Mouse (Mus musculus) c-Kit-positive CD71-positive TER-119-positive erythroid progenitor cells, embryonic 14.5 days (primary cell): ENCODE data around the gene Srl.
"Not testable (repeated sequence)": the region's sequence is repeated elsewhere in the genome, so short reads cannot be mapped to it uniquely, and the experiment has no call there.

ENCODE experiments used
- DNase-seq: peaks from one replicate; pipeline ENCODE4 v3.0.0-alpha.2; 2013; ENCODE audit warnings: low spot score

Gene Srl

DNA sequence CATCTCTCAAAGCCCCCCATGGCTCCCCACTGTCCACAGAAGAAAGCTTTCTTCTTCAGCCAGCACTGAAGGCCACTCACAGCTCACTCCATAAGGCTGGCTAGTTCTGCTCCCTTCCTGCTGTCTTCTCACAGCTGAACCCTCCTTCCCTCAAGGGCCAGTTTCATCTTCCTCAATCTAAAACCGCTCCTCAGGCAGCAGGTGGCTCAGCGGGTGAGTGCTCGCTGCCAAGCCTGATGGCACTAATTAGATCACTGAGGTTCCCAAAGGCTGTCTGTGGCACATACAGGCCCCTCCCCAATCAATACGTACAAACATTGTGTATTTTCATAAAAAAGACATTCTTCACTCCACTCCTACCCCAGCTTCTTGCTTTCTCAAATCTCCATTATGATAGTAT is 22.5 kb downstream of the Srl start:
- no peak for DNase-seq

DNA sequence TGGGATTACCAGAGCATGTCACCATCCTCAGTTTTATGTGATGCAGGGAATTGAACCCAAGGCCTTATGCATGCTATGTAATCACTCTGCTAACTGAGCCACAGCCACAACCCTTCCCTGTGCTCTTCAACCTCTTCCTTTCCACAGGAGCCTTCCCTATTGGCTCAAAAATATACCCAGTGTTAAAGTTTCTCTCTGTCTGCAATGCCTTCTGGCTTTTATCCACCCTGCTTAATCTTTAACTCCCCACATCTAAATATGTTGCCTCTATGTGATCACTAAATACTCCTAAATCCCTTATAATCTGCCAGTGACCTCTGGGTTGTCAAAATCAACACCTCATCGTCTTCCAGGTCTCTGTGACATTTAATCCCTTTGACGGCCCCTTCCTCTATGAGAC is 23.7 kb downstream of the Srl start:
- no peak for DNase-seq

DNA sequence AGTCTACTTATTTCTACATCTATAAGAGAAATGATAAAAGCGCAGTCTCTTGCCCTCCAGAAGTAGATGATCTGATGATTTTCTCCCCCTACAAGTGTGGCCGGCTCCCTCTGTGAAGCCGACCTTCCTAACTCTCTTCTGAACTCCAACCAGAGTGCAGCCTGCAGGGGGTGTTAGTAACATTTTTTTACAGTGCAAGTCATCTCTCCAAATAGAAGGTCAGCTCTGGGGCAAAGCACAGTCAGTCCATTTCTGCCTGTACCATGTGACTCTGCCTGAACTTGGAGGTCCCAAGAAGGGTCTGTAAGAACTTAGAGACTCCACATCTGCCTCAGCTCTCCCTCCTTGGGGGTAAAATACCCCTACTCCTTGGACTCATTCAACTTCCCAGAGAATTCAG is 27.2 kb downstream of the Srl start:
- DNase-seq = no peak

DNA sequence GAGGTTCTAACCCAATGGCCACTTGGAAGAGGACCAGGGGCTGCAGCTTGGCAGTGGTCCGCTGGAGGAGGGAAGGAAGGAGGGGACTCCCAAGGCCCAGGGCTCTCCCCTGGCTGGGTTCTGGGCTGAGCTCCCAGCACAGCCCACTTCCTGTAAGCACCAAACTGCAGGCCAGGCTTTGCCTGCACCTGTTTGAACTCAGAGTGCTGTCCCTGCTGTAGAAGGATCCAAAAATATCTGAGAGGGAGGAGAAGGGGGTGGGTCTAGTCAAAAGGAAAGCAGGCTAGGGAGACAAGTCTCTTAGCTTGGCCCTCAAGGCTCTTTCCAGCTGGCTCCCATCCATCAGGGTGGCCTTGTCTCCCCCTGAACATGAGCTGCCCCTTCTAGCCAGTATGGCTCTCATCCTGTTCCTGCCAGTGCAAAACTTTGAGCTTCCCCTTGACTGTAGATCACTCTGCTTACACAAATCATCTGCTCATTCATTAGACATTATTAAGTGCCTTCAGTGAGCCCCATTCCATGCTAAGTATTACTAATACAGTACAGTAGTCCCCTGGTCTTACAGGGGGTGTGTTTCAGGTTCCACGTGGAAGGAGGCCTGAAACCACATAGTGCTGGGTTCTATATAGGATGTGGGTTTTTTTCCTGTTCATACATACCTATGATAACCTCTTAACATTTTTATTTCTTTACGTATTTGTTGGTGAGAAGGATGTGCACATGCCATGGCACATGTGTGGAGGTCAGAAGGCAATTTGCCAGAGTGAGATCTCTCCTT is 28.8 kb downstream of the Srl start:
- DNase-seq = no peak

DNA sequence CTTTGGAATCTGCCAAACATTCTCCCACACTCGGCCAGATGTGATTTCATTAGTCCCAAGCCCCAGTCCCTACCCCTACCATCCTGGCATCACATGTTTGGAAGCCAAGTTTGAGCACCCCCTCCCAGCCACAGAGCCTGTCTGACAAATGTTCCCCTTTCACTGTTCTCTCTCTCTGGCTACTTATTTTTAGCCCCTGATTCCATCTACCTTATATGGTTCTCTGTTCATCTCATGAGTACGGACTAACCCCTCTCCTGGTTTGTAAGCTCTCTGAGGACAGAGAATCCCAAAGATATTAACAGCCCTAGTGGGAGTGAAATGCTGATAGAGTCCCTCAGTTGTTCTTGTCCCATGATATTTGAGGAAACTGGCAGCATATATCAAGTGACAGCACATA is 30.2 kb downstream of the Srl start:
- DNase-seq = no peak

DNA sequence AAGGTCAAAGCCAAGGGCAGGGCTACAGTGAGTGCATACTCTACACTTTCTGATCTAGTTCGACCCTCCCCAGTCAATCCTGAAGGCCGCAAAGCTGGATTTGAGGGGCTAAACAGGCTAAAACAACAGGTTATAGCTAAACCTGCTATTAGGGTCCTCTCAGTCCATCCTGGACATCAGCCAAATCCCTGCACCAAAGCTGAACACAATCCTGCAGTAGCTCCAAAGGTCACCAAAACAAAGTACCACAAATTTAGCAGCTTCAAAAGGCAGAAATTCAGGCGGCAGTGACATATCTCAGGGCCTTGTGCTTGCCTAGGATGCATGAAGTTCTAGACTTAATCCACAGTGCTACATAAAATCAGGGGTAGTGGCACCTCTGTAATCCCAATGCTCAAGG is 35.4 kb downstream of the Srl start:
- DNase-seq = no peak

DNA sequence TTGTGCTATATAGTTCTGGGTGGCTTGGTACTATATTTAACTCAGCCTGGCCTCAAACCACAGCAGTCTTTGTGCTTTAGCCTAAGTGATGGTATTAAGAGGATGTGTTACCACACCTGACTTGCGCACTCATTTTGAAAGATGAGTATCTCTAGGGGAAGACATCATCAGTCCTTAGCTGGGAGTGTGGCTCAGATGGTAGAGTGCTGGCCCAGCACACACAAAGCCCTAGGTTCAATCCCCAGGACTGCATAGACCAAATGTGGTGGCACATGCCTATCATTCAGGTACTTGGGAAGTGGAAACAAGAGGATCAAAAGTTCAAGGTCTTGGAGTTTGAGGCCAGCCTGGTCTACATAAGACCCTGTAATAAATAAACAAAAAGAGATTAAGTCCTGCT is 38.1 kb downstream of the Srl start:
- DNase-seq = no peak

DNA sequence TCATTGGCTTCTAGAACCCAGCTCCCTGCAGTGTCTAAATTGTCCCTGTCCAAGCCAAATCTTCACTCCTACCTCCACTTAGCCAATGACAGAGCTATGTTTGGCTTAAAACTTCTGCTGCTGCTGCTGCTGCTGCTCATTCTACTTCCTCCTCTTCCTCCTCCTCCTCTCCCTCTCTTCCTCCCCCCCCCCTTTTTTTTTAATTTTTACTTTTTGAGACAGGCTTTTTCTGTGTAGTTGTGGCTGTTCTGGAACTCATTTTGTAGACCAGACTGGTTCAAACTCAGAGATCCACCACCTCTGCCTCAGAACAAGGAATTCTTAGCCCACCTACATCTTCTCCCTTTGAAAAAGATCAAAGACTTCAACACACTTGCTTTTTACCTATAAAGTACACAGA is 39.0 kb downstream of the Srl start:
- no peak for DNase-seq

DNA sequence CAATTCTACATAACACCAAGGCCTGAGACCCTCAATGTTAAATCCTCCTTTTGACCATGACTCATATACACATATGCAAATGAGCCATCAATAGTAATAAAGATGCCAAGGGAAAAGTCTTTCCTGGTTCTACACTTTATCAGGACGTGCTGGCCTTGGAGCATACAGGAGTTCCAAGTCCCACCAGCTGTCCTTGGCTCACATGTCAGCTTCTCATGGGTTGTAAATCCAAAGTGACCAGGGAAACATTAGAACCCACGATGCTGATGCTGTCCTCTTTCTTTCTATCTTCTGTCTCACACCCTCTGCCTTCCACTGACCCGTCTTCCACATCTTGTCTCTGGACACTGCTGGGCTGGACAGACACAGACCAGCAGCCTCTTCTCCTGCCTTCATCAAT is 39.9 kb downstream of the Srl start:
- DNase-seq = no peak

DNA sequence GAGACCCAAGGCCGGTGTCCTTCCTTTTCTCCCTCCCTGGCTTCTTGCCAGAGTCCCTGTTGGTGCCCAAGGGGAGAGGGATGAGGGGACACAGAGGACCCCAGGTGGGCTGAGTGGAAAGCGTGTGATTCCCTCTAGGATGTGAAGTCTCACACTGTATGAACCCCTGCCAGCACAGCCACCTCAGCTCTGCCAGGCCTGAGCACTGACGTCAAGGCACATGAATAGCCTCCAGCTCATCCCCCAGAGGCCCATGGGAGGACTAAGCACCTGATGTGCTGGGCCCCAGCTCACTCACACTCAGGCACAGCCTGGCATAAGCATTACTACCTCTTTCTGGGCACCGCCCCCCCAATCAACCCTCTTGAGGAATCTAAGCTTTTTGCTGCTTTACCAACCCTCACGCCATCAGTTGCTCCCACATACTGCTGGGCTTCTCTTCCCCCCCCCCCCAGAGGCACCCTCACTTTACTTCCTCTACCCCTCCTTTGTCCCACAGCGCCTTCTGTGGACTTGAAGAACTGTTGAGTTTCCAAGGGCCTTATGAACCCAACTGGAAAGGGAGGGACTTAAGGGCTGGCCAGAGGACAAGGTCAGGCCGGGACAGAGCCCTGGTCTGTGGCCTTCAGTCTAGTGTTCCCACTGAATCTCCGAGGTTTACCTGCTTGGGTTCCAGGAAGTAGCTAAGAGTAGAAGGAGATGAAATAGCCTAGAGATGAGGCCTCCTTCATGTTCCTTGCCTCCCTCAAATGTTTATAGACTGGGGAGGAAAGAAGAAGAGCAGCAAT is 40.8 kb downstream of the Srl start:
- no peak for DNase-seq

DNA sequence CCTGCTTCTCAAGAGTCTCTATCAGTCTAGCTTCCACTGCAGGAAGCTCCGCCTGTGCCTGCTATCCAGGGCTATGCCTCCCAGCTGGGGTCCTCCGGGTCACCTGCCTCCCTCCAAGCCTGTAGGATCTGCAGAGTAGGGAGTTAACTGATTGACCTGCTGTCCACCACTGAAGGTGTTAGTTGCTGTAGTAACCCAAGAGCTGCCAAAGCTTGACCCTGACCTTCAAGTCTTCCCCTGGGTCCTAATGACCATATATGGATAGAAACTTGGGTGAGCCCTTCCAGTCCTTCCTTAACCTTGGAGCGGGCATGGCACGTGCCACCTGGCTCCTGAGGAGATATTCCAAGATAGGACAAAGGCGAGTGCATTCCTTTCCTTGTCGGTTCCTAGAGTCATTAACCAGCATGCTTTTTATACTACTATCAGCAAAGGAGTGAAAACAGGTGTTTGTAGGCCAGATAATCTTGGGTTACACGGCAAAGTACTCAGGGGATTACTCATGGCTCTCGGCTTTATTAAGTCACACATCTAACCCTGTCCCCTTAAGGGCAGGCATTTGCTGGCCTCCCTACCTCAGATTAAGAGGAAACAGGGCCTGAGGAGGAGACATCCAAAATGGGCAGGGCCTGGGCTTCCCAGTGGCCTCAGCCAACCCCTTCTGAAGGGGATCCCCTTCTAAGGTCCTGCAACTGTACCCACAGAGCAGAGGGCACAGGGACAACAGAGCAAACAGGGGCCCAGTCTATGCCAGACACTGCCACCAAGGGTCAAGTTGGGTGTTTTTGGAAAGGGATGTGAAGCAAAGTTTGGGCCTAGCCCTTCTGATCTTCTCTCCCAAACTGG is 43.6 kb downstream of the Srl start:
- no peak for DNase-seq

DNA sequence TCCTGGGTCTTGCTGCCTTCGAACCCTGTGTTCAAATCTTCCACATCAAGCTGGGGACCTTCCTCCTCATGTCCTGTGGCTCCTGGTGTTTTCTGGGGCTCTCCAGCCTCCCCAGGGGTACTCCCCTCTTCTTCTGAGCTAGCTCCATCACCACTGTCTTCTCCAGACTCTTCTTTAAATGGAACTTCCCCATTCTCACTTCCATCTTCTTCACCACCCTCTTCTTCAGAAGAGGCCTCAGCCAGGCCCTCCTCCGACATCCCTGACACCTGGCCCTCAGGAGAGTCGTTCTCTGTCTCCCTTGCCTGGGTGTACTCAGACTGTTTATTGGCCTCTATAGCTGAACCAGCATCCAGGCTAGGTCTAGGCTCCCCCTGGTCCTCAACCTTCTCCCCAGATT is 45.1 kb downstream of the Srl start:
- no peak for DNase-seq

DNA sequence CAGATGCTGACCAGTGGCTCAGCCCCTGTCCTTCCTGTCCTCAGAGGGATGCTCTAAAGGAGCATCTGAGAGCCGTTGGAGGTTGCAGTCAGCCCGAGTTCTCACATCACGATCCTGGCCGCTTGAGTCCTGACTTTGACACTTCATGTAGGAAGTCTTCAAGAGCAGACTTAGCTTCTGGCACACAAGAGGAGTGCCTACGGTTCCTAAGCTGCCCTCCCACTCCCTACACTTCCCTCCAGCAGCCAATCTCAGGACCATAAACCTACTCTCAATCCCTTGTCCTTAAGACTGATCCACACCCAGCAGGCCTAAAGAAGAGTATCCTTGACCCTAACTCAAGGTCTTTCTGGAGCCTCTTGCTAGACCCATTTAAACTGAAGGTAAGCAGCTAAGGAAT is 45.8 kb downstream of the Srl start:
- no peak for DNase-seq

DNA sequence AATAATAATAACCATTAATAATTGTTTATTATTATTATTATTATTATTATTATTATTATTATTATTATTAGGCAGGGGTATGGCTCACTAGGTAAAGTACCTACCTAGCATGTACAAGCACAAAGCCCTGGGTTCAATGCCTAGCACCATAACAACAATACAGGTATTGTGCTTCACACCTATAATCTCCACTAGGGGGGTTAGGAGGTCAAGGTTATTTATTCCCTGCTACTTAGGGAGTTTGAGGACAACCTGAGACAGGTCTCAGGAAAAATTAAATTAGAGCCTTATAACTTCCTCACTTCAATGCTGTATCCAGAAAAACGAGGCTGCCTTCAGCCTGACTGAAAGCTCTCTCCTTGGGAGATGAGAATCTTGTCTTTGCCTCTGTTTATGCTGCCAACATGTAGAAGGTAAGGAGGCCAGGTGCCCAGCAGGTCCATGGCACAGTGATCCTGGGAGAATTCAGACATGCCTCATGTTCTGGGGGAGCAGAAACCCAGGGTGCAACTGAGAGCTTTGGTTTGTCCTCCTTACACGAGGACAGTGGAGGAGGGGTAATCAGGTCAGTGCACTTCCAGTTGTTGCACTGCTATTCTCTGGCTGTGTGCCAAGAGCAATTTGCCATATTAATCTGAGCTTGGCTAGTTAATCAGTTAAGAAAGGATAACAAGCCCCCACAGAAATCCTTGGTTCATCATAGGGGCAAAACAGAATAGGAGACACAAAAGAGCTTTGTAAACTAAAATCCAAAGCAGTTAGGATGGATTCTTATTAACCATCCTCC is 48.6 kb downstream of the Srl start:
- no peak for DNase-seq

DNA sequence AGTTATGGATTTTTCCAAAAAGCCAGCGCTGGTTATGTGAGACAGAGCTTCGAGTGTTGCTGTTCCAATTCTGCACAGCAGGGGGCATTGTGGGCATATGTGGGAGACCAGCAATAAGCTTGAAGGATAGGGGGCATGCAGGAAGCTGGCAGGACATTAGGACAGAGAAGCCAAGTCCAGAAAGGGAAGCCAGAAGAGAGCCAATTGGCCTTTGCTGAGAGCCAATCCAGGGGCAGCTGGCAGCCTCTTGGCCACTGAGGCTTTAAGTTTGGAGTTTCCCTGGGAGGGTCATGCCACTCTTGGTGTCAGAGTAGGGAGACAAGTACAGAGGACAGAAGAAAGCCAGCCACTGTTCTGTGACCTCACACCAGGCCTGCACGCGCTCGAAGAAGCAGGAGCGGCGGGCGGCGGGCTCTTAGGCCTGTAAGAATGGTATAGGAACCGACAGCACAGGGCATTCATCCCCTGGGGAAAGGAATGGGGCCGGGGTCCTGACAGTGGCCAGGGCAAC is 52.4 kb downstream of the Srl start:
- peak; percentile 61 for DNase-seq

DNA sequence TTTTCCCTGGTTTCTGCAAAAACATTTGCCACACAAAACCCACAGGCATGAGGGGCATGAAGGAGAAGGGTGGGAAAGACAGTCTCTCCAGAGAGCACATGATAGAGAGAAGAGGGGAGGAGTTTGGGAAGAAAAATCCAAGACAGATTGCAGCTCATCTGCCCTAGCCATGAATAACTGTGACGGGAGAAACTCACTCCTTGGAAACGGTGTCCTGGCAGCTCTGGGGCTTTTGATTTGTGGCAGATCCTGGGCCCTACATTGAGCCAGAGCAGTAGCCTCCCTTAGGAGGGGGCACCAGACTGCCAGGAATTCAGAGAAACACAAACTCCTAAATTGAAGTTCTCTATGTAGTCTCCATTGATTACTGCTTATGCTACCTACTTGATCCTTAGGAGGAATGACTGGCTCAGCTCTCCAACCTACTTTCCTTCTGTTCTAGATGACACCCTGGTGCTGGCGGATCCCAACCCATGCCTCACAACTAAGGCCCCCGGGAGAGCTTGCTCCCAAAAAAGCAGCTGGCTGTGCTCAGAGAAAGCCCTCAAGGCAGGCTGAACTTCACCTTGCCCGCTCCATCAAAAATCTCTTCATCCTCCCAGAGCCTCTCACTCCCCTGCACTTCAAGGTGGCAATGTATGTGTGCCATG is 60.9 kb downstream of the Srl start:
- no peak for DNase-seq

DNA sequence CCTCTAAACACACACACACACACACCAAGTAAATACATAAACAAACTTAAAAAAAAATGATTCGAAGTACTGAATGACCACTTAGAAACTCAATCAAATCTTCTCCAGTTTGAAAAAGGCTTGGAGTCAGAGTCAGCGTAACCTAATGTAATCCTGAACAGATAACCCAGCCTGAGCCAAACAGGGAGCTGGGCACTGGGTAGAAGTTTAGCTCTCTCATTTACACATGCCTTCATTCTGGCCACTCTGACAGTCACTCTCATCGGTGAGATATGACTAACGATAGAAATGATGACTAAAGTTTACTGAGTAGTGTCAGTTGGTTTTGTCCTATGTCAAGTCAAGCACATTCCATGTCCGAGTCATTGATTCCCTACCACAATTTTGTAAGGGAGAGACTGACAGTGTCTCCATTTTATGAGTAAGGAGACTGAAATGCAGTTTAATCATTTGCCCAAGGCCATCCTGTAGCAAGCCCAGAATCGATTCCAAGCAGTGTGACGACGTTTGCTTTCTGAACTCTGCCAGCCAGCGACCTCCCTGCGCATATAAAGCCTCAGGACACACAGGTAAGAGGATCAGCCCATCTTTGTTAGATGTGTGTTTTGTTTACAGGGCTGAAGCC is 63.9 kb downstream of the Srl start:
- no peak for DNase-seq

DNA sequence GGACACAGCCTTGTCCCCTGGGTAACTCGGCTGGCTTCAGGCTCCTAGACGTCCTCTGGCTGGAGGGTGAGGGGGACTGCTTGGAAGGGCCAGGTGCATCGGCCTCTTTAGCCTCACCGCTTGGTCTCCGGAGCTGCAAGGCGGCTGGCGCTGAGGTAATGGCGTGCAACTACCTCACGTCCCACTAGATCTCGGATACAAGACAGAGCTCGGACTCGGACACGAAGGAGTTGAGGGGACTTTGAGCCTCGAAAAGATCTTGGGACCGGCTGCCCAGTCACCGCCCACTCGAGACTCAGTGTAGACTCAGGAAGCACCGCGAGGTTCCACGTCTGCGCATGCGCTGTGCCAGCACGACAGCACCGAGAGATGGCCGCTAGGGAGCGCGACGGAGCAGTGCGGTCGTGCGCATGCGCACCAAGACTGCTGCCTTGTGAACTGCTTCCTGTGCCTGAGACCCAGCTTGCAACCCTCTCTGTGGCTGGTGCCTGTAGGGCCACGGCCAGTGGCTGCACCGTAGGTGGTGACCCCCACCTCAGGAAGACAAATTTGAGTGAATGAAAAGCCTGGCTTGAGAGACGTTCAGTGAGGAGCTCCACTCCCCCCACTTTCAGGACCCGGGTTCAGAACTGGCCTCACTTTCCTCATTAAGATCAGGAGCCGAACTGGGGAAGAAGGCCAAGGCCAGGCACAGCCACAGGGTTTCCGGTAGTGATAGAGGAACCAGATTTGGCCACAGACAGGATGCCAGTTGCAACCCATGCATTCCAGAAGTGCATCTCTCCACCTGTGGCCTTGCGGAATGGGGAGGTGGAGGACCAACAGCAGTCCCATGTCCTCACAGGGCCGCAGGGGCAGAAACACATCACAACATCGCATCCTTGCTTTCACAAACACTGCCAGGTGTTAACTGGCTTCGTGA is 66.5 kb downstream of the Srl start:
- DNase-seq = peak; percentile 95

DNA sequence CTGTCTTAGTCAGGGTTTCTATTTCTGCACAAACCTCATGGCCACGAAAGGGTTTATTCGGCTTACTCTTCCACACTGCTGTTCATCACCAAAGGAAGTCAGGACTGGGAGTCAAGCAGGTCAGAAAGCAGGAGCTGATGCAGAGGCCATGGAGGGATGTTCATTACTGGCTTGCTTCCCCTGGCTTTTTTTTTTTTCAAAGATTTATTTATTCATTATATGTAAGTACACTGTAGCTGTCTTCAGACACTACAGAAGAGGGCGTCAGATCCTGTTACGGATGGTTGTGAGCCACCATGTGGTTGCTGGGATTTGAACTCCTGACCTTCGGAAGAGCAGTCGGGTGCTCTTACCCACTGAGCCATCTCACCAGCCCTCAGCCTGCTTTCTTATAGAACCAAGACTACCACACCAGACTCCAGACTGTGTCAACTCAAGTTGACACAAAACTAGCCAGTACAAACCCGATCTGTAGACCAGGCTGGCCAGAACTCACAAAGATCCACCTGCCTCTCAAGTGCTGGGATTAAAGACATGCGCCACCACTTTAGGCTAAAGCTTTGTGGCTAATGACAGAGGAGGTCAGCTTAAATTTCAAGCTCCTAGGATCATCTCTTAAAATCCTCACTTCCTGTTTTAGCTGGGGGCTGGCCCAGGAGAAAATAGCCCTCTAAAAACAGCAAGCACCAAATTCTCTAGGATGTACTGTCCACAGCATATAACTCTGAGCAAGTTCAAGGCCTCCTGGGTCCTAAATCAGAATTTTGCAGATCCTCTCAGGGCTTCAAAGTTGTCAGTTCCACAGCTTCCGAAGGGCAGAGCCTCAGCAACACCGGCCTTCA is 67.4 kb downstream of the Srl start:
- not testable (repeated sequence) for DNase-seq
